Mouse (Mus musculus) myocyte (in vitro differentiated cells): ENCODE results near the gene Zbtb43.

Experiments
- CEBPB ChIP-seq: IDR thresholded peaks from 2 replicates; pipeline ENCODE4 v1.6.1; 2011; ENCODE audit warnings: mild to moderate bottlenecking, moderate library complexity; ENCODE audit not compliant: poor library complexity, insufficient read depth, severe bottlenecking
- MYOD1 ChIP-seq, 3 experiments: IDR thresholded peaks; one replicate each; pipeline ENCODE4 v1.6.1; 2011; ENCODE audit warnings: control low read depth in 2 of 3, low read depth in 2 of 3, mild to moderate bottlenecking in 2 of 3, moderate library complexity in 1 of 3; ENCODE audit not compliant: insufficient read length in 2 of 3, control insufficient read depth in 1 of 3
- MYOG ChIP-seq, 3 experiments: IDR thresholded peaks; one replicate each; pipeline ENCODE4 v1.6.1; 2011; ENCODE audit warnings: control low read depth in 2 of 3, low read depth in 2 of 3, mild to moderate bottlenecking in 2 of 3; ENCODE audit not compliant: insufficient read length in 2 of 3, control insufficient read depth in 1 of 3, insufficient read depth in 1 of 3
- POLR2A ChIP-seq: IDR thresholded peaks from one replicate; pipeline ENCODE4 v1.6.1; 2011; ENCODE audit warnings: low read depth, mild to moderate bottlenecking, control low read depth, moderate library complexity; ENCODE audit not compliant: insufficient read length
- REST ChIP-seq: IDR thresholded peaks from one replicate; pipeline ENCODE4 v1.6.1; 2011; ENCODE audit warnings: mild to moderate bottlenecking, control low read depth, moderate library complexity; ENCODE audit not compliant: insufficient read depth, insufficient read length
- TCF3 ChIP-seq: IDR thresholded peaks from one replicate; pipeline ENCODE4 v1.6.1; 2011; ENCODE audit warnings: low read depth, control low read depth; ENCODE audit not compliant: insufficient read length
- USF1 ChIP-seq: IDR thresholded peaks from one replicate; pipeline ENCODE4 v1.6.1; 2011; ENCODE audit warnings: low read depth, mild to moderate bottlenecking, control low read depth, moderate library complexity

GRCm38 (mm10) chr2:33436035-33436580, 32.3 kb downstream of the Zbtb43 start:
- TF ChIP-seq POLR2A = no peak
- no peak for TF ChIP-seq USF1
- TF ChIP-seq REST = no peak
- TF ChIP-seq MYOD1 (IDR thresholded peaks at IDR 0.05; ENCODE audit: control insufficient read depth in 1 of 3, insufficient read length in 2 of 3, low read depth in 2 of 3) = no peak
- TF ChIP-seq MYOG (IDR thresholded peaks at IDR 0.05; ENCODE audit: control insufficient read depth in 1 of 3, insufficient read depth in 1 of 3, insufficient read length in 2 of 3, low read depth in 2 of 3) = no peak
- TF ChIP-seq CEBPB = no peak
- no peak for TF ChIP-seq TCF3
